Mouse (Mus musculus): ENCODE data around the gene Gsg1. TPM values are rescaled to one million over a fixed set of nuclear protein-coding genes. Genes with fewer than 3 reads are reported as not detected.

Gsg1 gene
- polyA plus RNA-seq, 1 experiment from 2014 or later, result 7.7 TPM

- WGBS, result 82% methylated on average over 6 of the region's 6 CpGs
- H3K9ac ChIP-seq, result no peak overlapping the region
- no peaks in the 10 kb centered on the region for H3K27me3 ChIP-seq (ENCODE audit: insufficient read depth, low read length)
- peaks cover 20% of the 10 kb centered on the region for H3K4me1 ChIP-seq (ENCODE audit: insufficient read depth)
- H3K36me3 ChIP-seq (ENCODE audit: insufficient read depth), result no peaks in the 10 kb centered on the region
- H3K9me3 ChIP-seq (ENCODE audit: low read depth, low read length), result no peaks in the 10 kb centered on the region
- H3K4me2 ChIP-seq, result no peak overlapping the region
- H3K4me3 ChIP-seq (ENCODE audit: low read depth, low read length), result no peak overlapping the region
- H3K27ac ChIP-seq (ENCODE audit: low read depth), result no peak overlapping the region
- ATAC-seq (ENCODE audit: insufficient read depth), result no peak
- DNase-seq, result no peak
- TF ChIP-seq CTCF (IDR thresholded peaks at IDR 0.05; ENCODE audit: low read depth), result no peak
Measured at GRCm38 (mm10) chr6:135273066-135273465, 18.9 kb upstream of the Gsg1 start.

- TF ChIP-seq CTCF (IDR thresholded peaks at IDR 0.05; ENCODE audit: low read depth), result no peak
- Histone ChIP-seq H3K9ac (no peak overlapping the region), H3K9me3 (ENCODE audit: low read depth, low read length) (no peaks in the 10 kb centered on the region), H3K36me3 (ENCODE audit: insufficient read depth) (no peaks in the 10 kb centered on the region), H3K4me3 (ENCODE audit: low read depth, low read length) (no peak overlapping the region), H3K27ac (ENCODE audit: low read depth) (no peak overlapping the region), H3K27me3 (ENCODE audit: insufficient read depth, low read length) (no peaks in the 10 kb centered on the region), H3K4me2 (no peak overlapping the region), H3K4me1 (ENCODE audit: insufficient read depth) (peaks cover 20% of the 10 kb centered on the region)
- 43% methylated on average over 2 of the region's 2 CpGs for WGBS
- peak; percentile 5; the same call in 1 of the 2 replicates for ATAC-seq (ENCODE audit: insufficient read depth)
- peak; percentile 70 for DNase-seq
Measured at GRCm38 (mm10) chr6:135271761-135272160, 17.6 kb upstream of the Gsg1 start.

- Histone ChIP-seq H3K4me2 (no peak overlapping the region), H3K27me3 (ENCODE audit: insufficient read depth, low read length) (no peaks in the 10 kb centered on the region), H3K36me3 (ENCODE audit: insufficient read depth) (no peaks in the 10 kb centered on the region), H3K9ac (no peak overlapping the region), H3K4me1 (ENCODE audit: insufficient read depth) (peaks cover 12% of the 10 kb centered on the region; the same call in 1 of the 2 replicates), H3K27ac (ENCODE audit: low read depth) (no peak overlapping the region), H3K4me3 (ENCODE audit: low read depth, low read length) (no peak overlapping the region), H3K9me3 (ENCODE audit: low read depth, low read length) (no peaks in the 10 kb centered on the region)
- DNase-seq (no peak), ATAC-seq (ENCODE audit: insufficient read depth) (no peak)
- WGBS, result 55% methylated on average over 6 of the region's 6 CpGs
- TF ChIP-seq CTCF (IDR thresholded peaks at IDR 0.05; ENCODE audit: low read depth), result no peak
Measured at GRCm38 (mm10) chr6:135269626-135270025, 15.5 kb upstream of the Gsg1 start.

GRCm38 (mm10) chr6:135268392-135268791, 14.2 kb upstream of the Gsg1 start:
- H3K4me2 ChIP-seq, result no peak overlapping the region
- H3K4me3 ChIP-seq (ENCODE audit: low read depth, low read length), result no peak overlapping the region
- peak overlapping the region; percentile 9; the same call in 1 of the 2 replicates for H3K9ac ChIP-seq
- no peak for TF ChIP-seq CTCF (IDR thresholded peaks at IDR 0.05; ENCODE audit: low read depth)
- peaks cover 12% of the 10 kb centered on the region; the same call in 1 of the 2 replicates for H3K4me1 ChIP-seq (ENCODE audit: insufficient read depth)
- no peaks in the 10 kb centered on the region for H3K36me3 ChIP-seq (ENCODE audit: insufficient read depth)
- no peak overlapping the region for H3K27ac ChIP-seq (ENCODE audit: low read depth)
- H3K9me3 ChIP-seq (ENCODE audit: low read depth, low read length), result no peaks in the 10 kb centered on the region
- no peak for DNase-seq
- no peak for ATAC-seq (ENCODE audit: insufficient read depth)
- H3K27me3 ChIP-seq (ENCODE audit: insufficient read depth, low read length), result no peaks in the 10 kb centered on the region

- no peak for DNase-seq
- WGBS, result 74% methylated on average over 3 of the region's 3 CpGs
- H3K4me2 ChIP-seq, result no peak overlapping the region
- H3K27ac ChIP-seq (ENCODE audit: low read depth), result no peak overlapping the region
- H3K4me3 ChIP-seq (ENCODE audit: low read depth, low read length), result no peak overlapping the region
- H3K9me3 ChIP-seq (ENCODE audit: low read depth, low read length), result no peaks in the 10 kb centered on the region
- no peak for TF ChIP-seq CTCF (IDR thresholded peaks at IDR 0.05; ENCODE audit: low read depth)
- H3K9ac ChIP-seq, result no peak overlapping the region
- H3K36me3 ChIP-seq (ENCODE audit: insufficient read depth), result no peaks in the 10 kb centered on the region
- no peaks in the 10 kb centered on the region for H3K27me3 ChIP-seq (ENCODE audit: insufficient read depth, low read length)
- ATAC-seq (ENCODE audit: insufficient read depth), result no peak
- H3K4me1 ChIP-seq (ENCODE audit: insufficient read depth), result peaks cover 11% of the 10 kb centered on the region; the same call in 1 of the 2 replicates
Measured at GRCm38 (mm10) chr6:135267221-135267620, 13.1 kb upstream of the Gsg1 start.

GRCm38 (mm10) chr6:135266056-135266455, 11.9 kb upstream of the Gsg1 start:
- Histone ChIP-seq H3K27me3 (ENCODE audit: insufficient read depth, low read length) (no peaks in the 10 kb centered on the region), H3K9me3 (ENCODE audit: low read depth, low read length) (no peaks in the 10 kb centered on the region; the same call in 1 of the 2 replicates), H3K4me2 (no peak overlapping the region), H3K9ac (no peak overlapping the region), H3K4me1 (ENCODE audit: insufficient read depth) (0 out of 2 replicates have a peak, but pooled peaks cover 7% of the 10 kb centered on the region), H3K4me3 (ENCODE audit: low read depth, low read length) (no peak overlapping the region), H3K27ac (ENCODE audit: low read depth) (no peak overlapping the region), H3K36me3 (ENCODE audit: insufficient read depth) (no peaks in the 10 kb centered on the region)
- DNase-seq (no peak), ATAC-seq (ENCODE audit: insufficient read depth) (no peak)
- no peak for TF ChIP-seq CTCF (IDR thresholded peaks at IDR 0.05; ENCODE audit: low read depth)
- 91% methylated on average over 1 of the region's 1 CpGs for WGBS

- Histone ChIP-seq H3K4me1 (ENCODE audit: insufficient read depth) (no peaks in the 10 kb centered on the region), H3K9ac (no peak overlapping the region), H3K36me3 (ENCODE audit: insufficient read depth) (no peaks in the 10 kb centered on the region), H3K9me3 (ENCODE audit: low read depth, low read length) (no peaks in the 10 kb centered on the region; the same call in 1 of the 2 replicates), H3K27ac (ENCODE audit: low read depth) (no peak overlapping the region), H3K27me3 (ENCODE audit: insufficient read depth, low read length) (no peaks in the 10 kb centered on the region), H3K4me3 (ENCODE audit: low read depth, low read length) (no peak overlapping the region), H3K4me2 (no peak overlapping the region)
- peak; percentile 51 for TF ChIP-seq CTCF (IDR thresholded peaks at IDR 0.05; ENCODE audit: low read depth)
- WGBS, result 95% methylated on average over 6 of the region's 6 CpGs
- peak; percentile 2 for DNase-seq
- ATAC-seq (ENCODE audit: insufficient read depth), result no peak
Measured at GRCm38 (mm10) chr6:135264136-135264535, 10.0 kb upstream of the Gsg1 start.

GRCm38 (mm10) chr6:135262565-135262964, 8.4 kb upstream of the Gsg1 start:
- ATAC-seq (ENCODE audit: insufficient read depth), result no peak
- Histone ChIP-seq H3K27ac (ENCODE audit: low read depth) (no peak overlapping the region), H3K9ac (no peak overlapping the region), H3K4me2 (no peak overlapping the region), H3K36me3 (ENCODE audit: insufficient read depth) (no peaks in the 10 kb centered on the region), H3K27me3 (ENCODE audit: insufficient read depth, low read length) (no peaks in the 10 kb centered on the region), H3K4me3 (ENCODE audit: low read depth, low read length) (no peak overlapping the region), H3K9me3 (ENCODE audit: low read depth, low read length) (no peaks in the 10 kb centered on the region; the same call in 1 of the 2 replicates), H3K4me1 (ENCODE audit: insufficient read depth) (no peaks in the 10 kb centered on the region)
- WGBS, result 61% methylated on average over 2 of the region's 2 CpGs
- no peak for TF ChIP-seq CTCF (IDR thresholded peaks at IDR 0.05; ENCODE audit: low read depth)
- no peak for DNase-seq
